Mouse (Mus musculus): ENCODE measurements around the gene Rnf167. TPM values are rescaled to one million over a fixed set of nuclear protein-coding genes. Genes with fewer than 3 reads are reported as not detected.
A peak's percentile ranks its signal among the peaks of the same experiment; 100 is the strongest.

The Rnf167 gene
- polyA plus RNA-seq, 1 experiment, result 77.6 TPM

GRCm38 (mm10) chr11:70654923-70655570 lies 8.0 kb downstream of the Rnf167 start:
- H3K4me1 ChIP-seq (ENCODE audit: control insufficient read depth, insufficient read depth, low read length), result peaks cover 23% of the 10 kb centered on the region
- no peaks in the 10 kb centered on the region; the same call in 1 of the 2 replicates for H3K36me3 ChIP-seq (ENCODE audit: control insufficient read depth, insufficient read depth, low read length)
- H3K4me3 ChIP-seq (ENCODE audit: control insufficient read depth, low read depth, low read length), result peak overlapping the region; percentile 80
- H3K27me3 ChIP-seq (ENCODE audit: control insufficient read depth, insufficient read depth, low read length), result no peaks in the 10 kb centered on the region
- TF ChIP-seq CTCF (IDR thresholded peaks at IDR 0.05; ENCODE audit: control insufficient read depth, insufficient read depth, insufficient replicate concordance, low read depth, low read length), result no peak
- TF ChIP-seq POLR2A (IDR thresholded peaks at IDR 0.05; ENCODE audit: control insufficient read depth, low read depth, low read length), result peak; percentile 58; the same call in 1 of the 2 replicates
- peak overlapping the region; percentile 95 for H3K27ac ChIP-seq (ENCODE audit: control insufficient read depth, insufficient read depth, low read depth, low read length)

- Histone ChIP-seq H3K27me3 (ENCODE audit: control insufficient read depth, insufficient read depth, low read length) (no peaks in the 10 kb centered on the region), H3K36me3 (ENCODE audit: control insufficient read depth, insufficient read depth, low read length) (no peaks in the 10 kb centered on the region; the same call in 1 of the 2 replicates), H3K4me3 (ENCODE audit: control insufficient read depth, low read depth, low read length) (peak overlapping the region; percentile 80), H3K27ac (ENCODE audit: control insufficient read depth, insufficient read depth, low read depth, low read length) (peak overlapping the region; percentile 95), H3K4me1 (ENCODE audit: control insufficient read depth, insufficient read depth, low read length) (peaks cover 23% of the 10 kb centered on the region)
- peak; percentile 60 for TF ChIP-seq POLR2A (IDR thresholded peaks at IDR 0.05; ENCODE audit: control insufficient read depth, low read depth, low read length)
- TF ChIP-seq CTCF (IDR thresholded peaks at IDR 0.05; ENCODE audit: control insufficient read depth, insufficient read depth, insufficient replicate concordance, low read depth, low read length), result no peak
Observed at GRCm38 (mm10) chr11:70655571-70656455, 8.8 kb downstream of the Rnf167 start.

- Histone ChIP-seq H3K4me3 (ENCODE audit: control insufficient read depth, low read depth, low read length) (peak overlapping the region; percentile 80), H3K27ac (ENCODE audit: control insufficient read depth, insufficient read depth, low read depth, low read length) (peak overlapping the region; percentile 95), H3K27me3 (ENCODE audit: control insufficient read depth, insufficient read depth, low read length) (no peaks in the 10 kb centered on the region), H3K36me3 (ENCODE audit: control insufficient read depth, insufficient read depth, low read length) (no peaks in the 10 kb centered on the region; the same call in 1 of the 2 replicates), H3K4me1 (ENCODE audit: control insufficient read depth, insufficient read depth, low read length) (peaks cover 23% of the 10 kb centered on the region)
- TF ChIP-seq POLR2A (IDR thresholded peaks at IDR 0.05; ENCODE audit: control insufficient read depth, low read depth, low read length) (0 out of 2 replicates have a peak, but pooled peaks have one; percentile 22), CTCF (IDR thresholded peaks at IDR 0.05; ENCODE audit: control insufficient read depth, insufficient read depth, insufficient replicate concordance, low read depth, low read length) (no peak)
Observed at GRCm38 (mm10) chr11:70656456-70656927, 9.5 kb downstream of the Rnf167 start.

- TF ChIP-seq POLR2A (IDR thresholded peaks at IDR 0.05; ENCODE audit: control insufficient read depth, low read depth, low read length) (no peak), CTCF (IDR thresholded peaks at IDR 0.05; ENCODE audit: control insufficient read depth, insufficient read depth, insufficient replicate concordance, low read depth, low read length) (no peak)
- H3K27me3 ChIP-seq (ENCODE audit: control insufficient read depth, insufficient read depth, low read length), result no peaks in the 10 kb centered on the region
- peak within 1 kb of the TSS; percentile 95 for H3K27ac ChIP-seq (ENCODE audit: control insufficient read depth, insufficient read depth, low read depth, low read length)
- H3K4me3 ChIP-seq (ENCODE audit: control insufficient read depth, low read depth, low read length), result peak within 1 kb of the TSS; percentile 80
- H3K36me3 ChIP-seq (ENCODE audit: control insufficient read depth, insufficient read depth, low read length), result no peaks in the 10 kb centered on the region; the same call in 1 of the 2 replicates
- peaks cover 21% of the 10 kb centered on the region for H3K4me1 ChIP-seq (ENCODE audit: control insufficient read depth, insufficient read depth, low read length)
Observed at GRCm38 (mm10) chr11:70656964-70657363, 9.9 kb downstream of the Rnf167 start, which contains the start of gene Eno3. Gene Eno3 (plus strand): TSS chr11:70657202.

DNA sequence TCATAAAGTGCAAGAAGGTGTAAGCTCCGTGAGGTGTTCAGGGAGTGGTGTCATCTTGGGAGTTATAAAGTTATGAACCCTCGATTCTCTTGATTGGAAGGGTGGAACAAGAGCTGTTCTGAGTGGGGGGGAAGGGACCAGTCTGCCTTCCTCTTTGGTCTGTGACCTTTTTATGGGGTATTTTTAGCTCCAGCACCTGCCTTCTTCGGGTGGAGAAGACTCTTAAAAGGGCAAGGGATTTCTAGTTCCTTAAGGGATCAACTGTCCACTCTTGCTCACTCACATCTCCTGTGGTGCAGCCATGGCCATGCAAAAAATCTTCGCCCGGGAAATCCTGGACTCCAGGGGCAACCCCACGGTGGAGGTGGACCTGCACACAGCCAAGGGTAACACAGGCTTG lies 10.5 kb downstream of the Rnf167 start:
- no peaks in the 10 kb centered on the region for H3K27me3 ChIP-seq (ENCODE audit: control insufficient read depth, insufficient read depth, low read length)
- no peak overlapping the region for H3K27ac ChIP-seq (ENCODE audit: control insufficient read depth, insufficient read depth, low read depth, low read length)
- TF ChIP-seq CTCF (IDR thresholded peaks at IDR 0.05; ENCODE audit: control insufficient read depth, insufficient read depth, insufficient replicate concordance, low read depth, low read length) (no peak), POLR2A (IDR thresholded peaks at IDR 0.05; ENCODE audit: control insufficient read depth, low read depth, low read length) (0 out of 2 replicates have a peak, but pooled peaks have one; percentile 12)
- no peaks in the 10 kb centered on the region; the same call in 1 of the 2 replicates for H3K36me3 ChIP-seq (ENCODE audit: control insufficient read depth, insufficient read depth, low read length)
- no peak overlapping the region for H3K4me3 ChIP-seq (ENCODE audit: control insufficient read depth, low read depth, low read length)
- H3K4me1 ChIP-seq (ENCODE audit: control insufficient read depth, insufficient read depth, low read length), result peaks cover 20% of the 10 kb centered on the region

- H3K27ac ChIP-seq (ENCODE audit: control insufficient read depth, insufficient read depth, low read depth, low read length), result no peak overlapping the region
- peaks cover 16% of the 10 kb centered on the region for H3K4me1 ChIP-seq (ENCODE audit: control insufficient read depth, insufficient read depth, low read length)
- no peak overlapping the region for H3K4me3 ChIP-seq (ENCODE audit: control insufficient read depth, low read depth, low read length)
Observed at GRCm38 (mm10) chr11:70657991-70658390, 11.0 kb downstream of the Rnf167 start.

GRCm38 (mm10) chr11:70658521-70658920 lies 11.5 kb downstream of the Rnf167 start:
- Histone ChIP-seq H3K36me3 (ENCODE audit: control insufficient read depth, insufficient read depth, low read length) (no peaks in the 10 kb centered on the region; the same call in 1 of the 2 replicates), H3K27ac (ENCODE audit: control insufficient read depth, insufficient read depth, low read depth, low read length) (no peak overlapping the region), H3K4me3 (ENCODE audit: control insufficient read depth, low read depth, low read length) (no peak overlapping the region), H3K4me1 (ENCODE audit: control insufficient read depth, insufficient read depth, low read length) (peaks cover 16% of the 10 kb centered on the region), H3K27me3 (ENCODE audit: control insufficient read depth, insufficient read depth, low read length) (no peaks in the 10 kb centered on the region)
- TF ChIP-seq CTCF (IDR thresholded peaks at IDR 0.05; ENCODE audit: control insufficient read depth, insufficient read depth, insufficient replicate concordance, low read depth, low read length) (no peak), POLR2A (IDR thresholded peaks at IDR 0.05; ENCODE audit: control insufficient read depth, low read depth, low read length) (no peak)

More at GRCm38 (mm10) chr11:70657991-70658390, 11.0 kb downstream of the Rnf167 start:
- Histone ChIP-seq H3K36me3 (ENCODE audit: control insufficient read depth, insufficient read depth, low read length) (no peaks in the 10 kb centered on the region; the same call in 1 of the 2 replicates), H3K27me3 (ENCODE audit: control insufficient read depth, insufficient read depth, low read length) (no peaks in the 10 kb centered on the region)
- no peak for TF ChIP-seq POLR2A (IDR thresholded peaks at IDR 0.05; ENCODE audit: control insufficient read depth, low read depth, low read length)
- no peak for TF ChIP-seq CTCF (IDR thresholded peaks at IDR 0.05; ENCODE audit: control insufficient read depth, insufficient read depth, insufficient replicate concordance, low read depth, low read length)
